Mouse (Mus musculus): ENCODE results near the gene Eef1akmt1. TPM values are rescaled to one million over a fixed set of nuclear protein-coding genes. Genes with fewer than 3 reads are reported as not detected.

Eef1akmt1 gene
- 9.3 and 18.2 TPM in 2 replicates for polyA plus RNA-seq (2012; rRNA removed)

DNA sequence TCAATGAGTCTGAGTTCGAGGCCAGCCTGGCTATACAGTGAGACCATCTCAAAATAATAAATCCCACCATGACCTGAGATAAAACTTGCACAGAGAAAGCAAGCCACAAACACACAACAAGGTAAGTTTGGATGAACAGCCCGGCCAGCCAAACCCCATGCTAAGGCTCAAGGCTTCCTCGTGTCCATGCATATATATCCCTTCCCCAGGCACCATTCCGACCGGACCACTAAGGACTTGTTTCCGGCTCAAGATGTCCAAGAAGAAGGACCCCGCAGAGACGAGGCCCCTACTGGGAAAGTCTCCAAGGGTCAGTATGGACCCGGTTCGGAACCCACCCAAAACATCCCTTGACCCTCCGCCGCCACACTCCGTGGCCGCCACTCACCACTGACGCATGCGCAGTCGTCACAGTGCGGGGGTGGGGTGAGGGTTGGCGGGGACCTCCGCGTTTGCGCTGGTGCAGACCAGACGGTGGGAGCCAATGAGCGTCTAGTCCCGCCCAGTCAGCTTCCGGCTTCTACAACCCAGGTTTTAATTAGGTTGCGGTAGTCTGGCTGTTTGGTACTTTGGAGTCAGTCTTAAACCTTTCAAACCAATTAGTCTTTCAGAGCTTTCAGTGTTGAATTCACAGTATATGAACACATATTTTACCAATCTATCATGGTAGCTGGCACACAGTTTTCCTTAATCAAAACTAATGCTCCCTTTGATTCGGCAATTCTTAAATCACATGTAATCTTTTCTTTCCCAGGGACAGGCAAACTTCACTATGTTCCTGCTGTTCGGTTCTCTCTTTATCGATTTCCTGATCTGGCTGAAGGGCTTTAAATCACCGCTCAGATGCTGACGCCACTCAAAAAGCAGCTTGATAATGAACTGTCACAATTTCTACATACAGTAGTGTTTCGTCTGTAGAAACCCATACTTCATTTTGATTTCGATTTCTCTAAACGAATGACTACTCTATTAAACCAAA is at the start of gene Eef1akmt1:
TSS of gene Eef1akmt1 (minus strand) at position 458 of the 979 bp plus-strand sequence.
- TF ChIP-seq POLR2A (IDR thresholded peaks at IDR 0.05; ENCODE audit: borderline replicate concordance, extremely low read depth, low read depth, low read length) (peak; percentile 97; the same call in 1 of the 2 replicates), CTCF (IDR thresholded peaks at IDR 0.05; ENCODE audit: insufficient read depth, low read length) (no peak)
- 2% methylated on average over 35 of the region's 35 CpGs for WGBS
- DNase-seq, result peak; percentile 96
- Histone ChIP-seq H3K4me3 (replicated peaks; ENCODE audit: extremely low read depth, low read depth, low read length) (peak within 1 kb of the TSS; percentile 90), H3K4me1 (ENCODE audit: control insufficient read depth, insufficient read depth, low read length) (peaks cover 4% of the 10 kb centered on the region)

DNA sequence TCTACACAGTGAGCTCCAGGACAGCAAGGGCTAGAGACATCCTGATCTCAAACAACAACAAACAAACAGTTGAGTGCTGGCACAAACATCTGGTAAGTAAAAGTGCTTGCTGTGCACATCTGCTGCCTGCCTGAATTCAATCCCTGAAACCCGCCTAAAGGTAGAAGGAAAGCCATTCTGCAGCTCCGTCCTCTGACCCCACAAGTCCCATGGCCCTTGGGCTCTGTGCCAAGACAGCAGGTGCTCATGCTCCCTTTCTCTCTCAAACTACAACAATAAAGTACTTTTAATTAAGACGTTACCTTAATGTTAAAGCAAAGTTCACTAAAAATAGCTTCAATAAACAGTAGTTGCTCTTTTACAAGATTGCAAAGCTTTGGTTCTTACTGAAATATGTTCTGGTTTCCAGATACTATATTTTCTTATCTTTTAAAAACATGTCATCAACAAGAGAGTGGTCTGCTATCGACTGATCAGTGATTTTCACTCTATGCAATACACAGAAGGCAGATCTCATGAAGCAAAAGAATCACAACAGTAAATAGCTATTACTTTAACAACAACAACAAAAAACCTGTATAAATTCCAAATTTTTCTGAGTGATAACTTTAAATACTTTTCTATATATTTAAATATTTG is 49.3 kb upstream of the Eef1akmt1 start:
- no peak overlapping the region for H3K4me3 ChIP-seq (replicated peaks; ENCODE audit: extremely low read depth, low read depth, low read length)
- peaks cover 5% of the 10 kb centered on the region for H3K4me1 ChIP-seq (ENCODE audit: control insufficient read depth, insufficient read depth, low read length)
- no peak for DNase-seq
- TF ChIP-seq POLR2A (IDR thresholded peaks at IDR 0.05; ENCODE audit: borderline replicate concordance, extremely low read depth, low read depth, low read length), result no peak
- TF ChIP-seq CTCF (IDR thresholded peaks at IDR 0.05; ENCODE audit: insufficient read depth, low read length), result no peak
- 72% methylated on average over 4 of the region's 4 CpGs for WGBS

DNA sequence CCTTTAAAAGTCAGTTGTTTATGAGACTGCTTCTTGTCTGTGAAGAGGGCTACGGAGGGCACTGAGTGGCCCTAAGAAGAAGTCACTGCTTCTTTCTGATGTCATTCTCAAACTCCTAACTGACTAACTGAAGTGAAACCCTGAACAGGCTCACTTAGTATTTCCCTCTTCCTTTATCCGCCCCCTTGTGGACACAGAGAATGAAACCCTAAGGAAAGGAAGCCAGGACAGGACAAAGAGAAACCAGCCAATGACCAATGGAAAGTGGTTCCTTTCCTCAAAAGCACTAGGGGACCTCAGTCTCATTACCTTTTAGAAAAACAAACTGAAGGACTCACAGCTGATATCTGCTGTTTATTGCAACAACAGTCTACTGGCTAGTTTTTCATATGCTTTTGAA is 48.1 kb upstream of the Eef1akmt1 start:
- Histone ChIP-seq H3K4me3 (replicated peaks; ENCODE audit: extremely low read depth, low read depth, low read length) (no peak overlapping the region), H3K4me1 (ENCODE audit: control insufficient read depth, insufficient read depth, low read length) (peaks cover 5% of the 10 kb centered on the region)
- 26% methylated on average over 2 of the region's 2 CpGs for WGBS
- no peak for DNase-seq
- TF ChIP-seq CTCF (IDR thresholded peaks at IDR 0.05; ENCODE audit: insufficient read depth, low read length) (peak; percentile 11; the same call in 1 of the 2 replicates), POLR2A (IDR thresholded peaks at IDR 0.05; ENCODE audit: borderline replicate concordance, extremely low read depth, low read depth, low read length) (no peak)

DNA sequence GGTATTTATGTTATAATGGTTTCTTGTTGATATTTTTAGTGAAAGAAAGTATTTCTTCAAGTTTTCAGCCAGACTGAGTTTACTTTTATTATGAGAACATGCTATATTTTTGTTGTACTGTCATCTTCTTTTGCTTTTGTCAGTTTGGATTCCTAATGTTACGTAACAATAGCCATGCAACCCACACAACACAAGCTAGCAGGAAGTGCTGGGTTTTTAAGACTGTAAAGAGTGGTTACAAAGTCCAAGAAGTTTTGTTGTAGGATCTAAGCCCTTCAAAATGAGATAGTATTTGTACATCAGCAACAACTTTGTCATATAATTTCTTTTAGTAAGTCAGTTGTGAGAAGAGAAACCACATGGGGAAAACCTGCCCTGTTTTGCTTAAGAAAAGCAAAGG is 46.3 kb upstream of the Eef1akmt1 start:
- H3K4me1 ChIP-seq (ENCODE audit: control insufficient read depth, insufficient read depth, low read length), result peaks cover 5% of the 10 kb centered on the region
- no peak for TF ChIP-seq CTCF (IDR thresholded peaks at IDR 0.05; ENCODE audit: insufficient read depth, low read length)
- H3K4me3 ChIP-seq (replicated peaks; ENCODE audit: extremely low read depth, low read depth, low read length), result no peak overlapping the region
- 77% methylated on average over 1 of the region's 1 CpGs for WGBS
- no peak for DNase-seq

DNA sequence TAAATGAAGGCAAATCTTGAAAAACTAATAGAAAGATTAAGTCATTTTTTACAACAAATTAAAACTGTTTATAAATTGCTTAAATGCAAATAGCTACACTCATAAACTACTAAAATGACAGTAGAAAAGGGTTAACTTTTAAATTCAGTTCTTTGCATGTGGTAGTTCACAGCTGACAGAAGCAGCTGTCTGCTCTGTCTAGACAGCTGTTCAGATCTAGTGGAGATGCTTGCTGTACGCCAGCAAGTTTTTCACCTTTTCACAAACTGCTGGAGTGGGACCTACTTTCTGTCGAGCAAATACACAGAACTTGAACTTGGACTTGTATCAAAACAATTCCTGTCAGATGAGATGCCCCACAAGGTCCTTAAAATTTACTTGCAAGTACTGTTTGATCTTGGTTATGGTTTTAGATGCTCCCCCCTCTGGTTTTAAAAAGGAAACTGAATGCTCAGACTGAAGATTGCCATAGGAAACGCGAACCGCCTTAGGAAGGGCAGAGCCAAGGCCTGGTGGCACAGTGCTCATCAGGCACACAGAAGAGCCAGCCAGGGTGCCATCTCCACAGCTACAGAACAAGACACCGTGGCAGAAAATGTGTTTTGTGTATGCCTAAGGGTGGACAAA is 45.0 kb upstream of the Eef1akmt1 start:
- H3K4me1 ChIP-seq (ENCODE audit: control insufficient read depth, insufficient read depth, low read length), result peaks cover 5% of the 10 kb centered on the region
- no peak overlapping the region for H3K4me3 ChIP-seq (replicated peaks; ENCODE audit: extremely low read depth, low read depth, low read length)
- DNase-seq, result no peak
- 32% methylated on average over 6 of the region's 6 CpGs for WGBS
- TF ChIP-seq POLR2A (IDR thresholded peaks at IDR 0.05; ENCODE audit: borderline replicate concordance, extremely low read depth, low read depth, low read length), result no peak
- no peak for TF ChIP-seq CTCF (IDR thresholded peaks at IDR 0.05; ENCODE audit: insufficient read depth, low read length)

DNA sequence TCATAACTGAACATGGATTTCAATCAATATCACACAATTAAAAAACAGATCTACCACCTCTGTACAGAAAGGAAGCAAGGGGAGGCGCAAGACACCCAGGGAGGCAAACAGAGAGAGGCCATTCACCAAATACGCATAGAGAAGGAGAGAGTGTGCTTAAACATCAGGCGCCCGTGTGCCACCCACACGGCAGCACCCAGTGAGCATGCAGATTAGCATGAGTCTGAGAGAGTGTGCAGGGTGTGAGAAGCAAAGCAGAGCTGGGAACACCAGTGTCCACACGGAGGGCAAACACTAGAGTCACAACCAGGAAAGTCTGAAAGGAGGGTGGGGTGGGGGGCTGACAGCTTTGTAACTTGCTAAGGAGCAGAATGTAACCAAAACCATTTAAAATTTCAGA is 44.4 kb upstream of the Eef1akmt1 start:
- TF ChIP-seq CTCF (IDR thresholded peaks at IDR 0.05; ENCODE audit: insufficient read depth, low read length), result no peak
- no peak for TF ChIP-seq POLR2A (IDR thresholded peaks at IDR 0.05; ENCODE audit: borderline replicate concordance, extremely low read depth, low read depth, low read length)
- peaks cover 5% of the 10 kb centered on the region for H3K4me1 ChIP-seq (ENCODE audit: control insufficient read depth, insufficient read depth, low read length)
- DNase-seq, result no peak
- WGBS, result 74% methylated on average over 6 of the region's 6 CpGs
- H3K4me3 ChIP-seq (replicated peaks; ENCODE audit: extremely low read depth, low read depth, low read length), result no peak overlapping the region

DNA sequence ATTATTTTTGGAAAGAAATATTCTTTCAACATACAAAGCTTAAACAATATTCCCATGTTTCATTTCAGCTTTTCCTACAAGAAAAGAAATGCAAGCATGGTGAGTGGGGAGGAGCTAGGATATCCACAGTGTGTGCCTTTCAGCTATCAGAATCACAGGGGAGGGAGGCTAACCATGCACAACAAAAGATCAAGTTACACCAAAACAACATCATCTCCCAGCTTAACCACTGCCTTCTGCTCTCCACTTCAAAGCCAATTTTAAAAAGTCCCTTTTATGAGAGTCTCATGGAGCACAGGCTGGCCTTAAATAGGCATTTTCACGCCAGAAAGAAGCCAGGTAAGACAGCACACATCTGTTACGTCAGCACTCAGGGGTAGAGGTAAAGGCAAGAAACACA is 39.6 kb upstream of the Eef1akmt1 start:
- H3K4me1 ChIP-seq (ENCODE audit: control insufficient read depth, insufficient read depth, low read length), result peaks cover 3% of the 10 kb centered on the region
- DNase-seq, result no peak
- TF ChIP-seq POLR2A (IDR thresholded peaks at IDR 0.05; ENCODE audit: borderline replicate concordance, extremely low read depth, low read depth, low read length) (no peak), CTCF (IDR thresholded peaks at IDR 0.05; ENCODE audit: insufficient read depth, low read length) (no peak)
- H3K4me3 ChIP-seq (replicated peaks; ENCODE audit: extremely low read depth, low read depth, low read length), result no peak overlapping the region
- WGBS, result 88% methylated on average over 2 of the region's 2 CpGs

DNA sequence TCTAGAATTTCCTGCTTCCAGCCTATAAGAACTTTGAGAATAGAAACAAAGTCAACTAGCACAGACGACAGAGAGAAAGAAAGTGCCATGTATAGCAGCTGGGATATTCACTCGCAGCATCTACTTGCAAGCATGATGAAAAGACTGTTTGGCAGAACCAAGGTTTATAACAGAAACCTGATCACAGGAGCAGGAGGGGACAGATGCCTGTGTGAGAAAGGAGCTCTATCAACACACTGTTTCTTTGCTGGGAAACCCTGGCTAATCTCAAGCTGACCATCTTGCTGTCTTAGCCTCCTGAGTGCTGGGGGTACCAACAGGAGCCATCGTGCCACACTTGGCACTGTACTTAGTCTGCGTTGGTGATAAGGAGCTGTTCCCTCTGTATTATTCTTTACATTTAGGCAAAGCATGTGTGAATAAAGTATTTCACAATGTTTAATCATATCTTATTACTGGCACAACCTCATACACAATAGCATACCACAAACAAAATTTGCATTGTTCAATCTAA is 38.5 kb upstream of the Eef1akmt1 start:
- no peak for DNase-seq

DNA sequence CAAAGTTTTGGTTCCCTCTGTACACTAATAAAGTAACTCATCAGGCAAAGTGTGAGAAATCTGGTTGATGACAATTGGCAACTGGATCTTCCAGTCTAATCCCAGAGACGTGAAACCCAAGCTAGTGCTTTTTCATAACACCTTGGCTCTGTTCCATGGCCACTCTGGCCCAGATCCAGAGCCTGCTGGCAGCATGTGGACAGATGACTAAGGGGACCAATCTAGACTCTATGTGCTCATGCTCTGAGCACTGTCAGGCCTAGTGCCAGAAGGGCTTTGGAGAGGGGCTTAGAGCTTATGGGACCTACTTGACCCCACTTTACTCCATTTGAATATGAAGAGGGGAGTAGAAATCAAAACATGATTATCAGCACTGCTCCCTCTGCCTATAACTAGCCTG is 36.1 kb upstream of the Eef1akmt1 start:
- peak; percentile 97 for DNase-seq
- TF ChIP-seq POLR2A (IDR thresholded peaks at IDR 0.05; ENCODE audit: borderline replicate concordance, extremely low read depth, low read depth, low read length) (no peak), CTCF (IDR thresholded peaks at IDR 0.05; ENCODE audit: insufficient read depth, low read length) (no peak)
- H3K4me1 ChIP-seq (ENCODE audit: control insufficient read depth, insufficient read depth, low read length), result peaks cover 3% of the 10 kb centered on the region
- 9% methylated on average over 1 of the region's 1 CpGs for WGBS
- no peak overlapping the region for H3K4me3 ChIP-seq (replicated peaks; ENCODE audit: extremely low read depth, low read depth, low read length)

More for the DNA sequence above, 38.5 kb upstream of the Eef1akmt1 start:
- WGBS, result 63% methylated on average over 4 of the region's 4 CpGs
- Histone ChIP-seq H3K4me3 (replicated peaks; ENCODE audit: extremely low read depth, low read depth, low read length) (no peak overlapping the region), H3K4me1 (ENCODE audit: control insufficient read depth, insufficient read depth, low read length) (peaks cover 3% of the 10 kb centered on the region)
- TF ChIP-seq POLR2A (IDR thresholded peaks at IDR 0.05; ENCODE audit: borderline replicate concordance, extremely low read depth, low read depth, low read length) (no peak), CTCF (IDR thresholded peaks at IDR 0.05; ENCODE audit: insufficient read depth, low read length) (no peak)
